Mouse (Mus musculus) G1E (cell line): ENCODE measurements around the gene Dph3.

ENCODE experiments used
- CTCF ChIP-seq: IDR thresholded peaks from 2 replicates; pipeline ENCODE4 v1.5.1; 2012; ENCODE audit warnings: low read depth, low read length, inconsistent platforms, mixed read lengths
- GATA1 ChIP-seq: IDR thresholded peaks from 2 replicates; pipeline ENCODE4 v1.6.1; 2012; ENCODE audit warnings: borderline replicate concordance, low read length, inconsistent platforms, mixed read lengths
- GATA2 ChIP-seq: IDR thresholded peaks from 2 replicates; pipeline ENCODE4 v1.6.1; 2012; ENCODE audit warnings: low read depth, low read length, inconsistent platforms, borderline replicate concordance
- POLR2AphosphoS5 ChIP-seq: IDR thresholded peaks from 2 replicates; pipeline ENCODE4 v1.6.1; 2012; ENCODE audit warnings: low read depth, low read length, inconsistent platforms; ENCODE audit not compliant: insufficient replicate concordance
- TAL1 ChIP-seq: conservative IDR thresholded peaks from 2 replicates; pipeline ENCODE4 v1.6.1; 2012; ENCODE audit warnings: low read depth, low read length, inconsistent platforms, mixed read lengths

DNA sequence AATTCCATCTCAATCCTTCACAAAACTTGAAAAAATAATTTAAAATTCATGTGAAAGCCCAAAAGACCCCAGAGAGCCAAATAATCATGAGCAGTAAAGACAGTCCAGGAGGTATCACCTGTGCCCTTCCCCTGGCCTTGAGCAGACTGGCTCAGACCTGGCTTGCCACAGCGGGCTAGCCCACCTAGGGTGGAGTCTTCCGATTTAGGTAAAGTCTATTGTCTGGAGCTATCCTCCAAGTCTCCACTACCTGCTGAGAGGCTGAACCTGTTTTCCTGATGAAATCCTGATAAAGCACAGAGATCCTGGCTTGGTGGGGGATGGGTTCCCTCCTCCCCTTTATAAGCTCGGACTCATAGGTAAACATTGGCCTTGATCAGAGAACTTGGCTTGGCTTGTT is 38.7 kb upstream of the Dph3 start:
- TF ChIP-seq CTCF (no peak), GATA1 (no peak), TAL1 (no peak), POLR2AphosphoS5 (no peak), GATA2 (no peak)
